Mouse (Mus musculus) heart, embryonic 13.5 days (tissue): ENCODE measurements around the gene Cspg5. TPM values are rescaled to one million over a fixed set of nuclear protein-coding genes. Genes with fewer than 3 reads are reported as not detected.

Source experiments
- ATAC-seq: fragments of 200-750 bp; cut with Nextera tagmentation; 2 replicates; pipeline ENCODE4 v1.8.0; 2017; ENCODE audit warnings: moderate TSS enrichment; ENCODE audit not compliant: insufficient number of reproducible peaks, low FRiP score, low TSS enrichment; ENCODE audit errors: extremely low read depth
- H3K27ac ChIP-seq: fragments of 300-500 bp; sonication (generic); replicated peaks from 2 replicates; pipeline ENCODE4 v1.5.1; 2015; ENCODE audit warnings: moderate library complexity, mild to moderate bottlenecking, inconsistent platforms
- H3K27me3 ChIP-seq: fragments of 300-500 bp; sonication (generic); replicated peaks from 2 replicates; pipeline ENCODE4 v1.6.1; 2015; ENCODE audit warnings: mild to moderate bottlenecking, inconsistent platforms
- H3K36me3 ChIP-seq: fragments of 300-500 bp; sonication (generic); 2 replicates; pipeline ENCODE4 v1.6.1; 2015; ENCODE audit warnings: mild to moderate bottlenecking, inconsistent platforms
- H3K4me1 ChIP-seq: fragments of 300-500 bp; sonication (generic); 2 replicates; pipeline ENCODE4 v1.6.1; 2015; ENCODE audit warnings: inconsistent platforms
- H3K4me2 ChIP-seq: fragments of 300-500 bp; sonication (generic); 2 replicates; pipeline ENCODE4 v1.6.1; 2015; ENCODE audit warnings: inconsistent platforms, mild to moderate bottlenecking, moderate library complexity
- H3K4me3 ChIP-seq: fragments of 300-500 bp; sonication (generic); 2 replicates; pipeline ENCODE4 v1.5.1; 2015; ENCODE audit warnings: moderate library complexity, mild to moderate bottlenecking, inconsistent platforms
- H3K9ac ChIP-seq: fragments of 300-500 bp; sonication (generic); 2 replicates; pipeline ENCODE4 v1.6.1; 2015; ENCODE audit warnings: inconsistent platforms, mild to moderate bottlenecking, moderate library complexity
- H3K9me3 ChIP-seq: fragments of 300-500 bp; sonication (generic); 2 replicates; pipeline ENCODE4 v1.6.1; 2016; ENCODE audit warnings: inconsistent platforms
- WGBS: fragments of 180-500 bp; shearing (Covaris S2); methylation state at CpG from one replicate; pipeline ENCODE4 v1.1.7; 2015; ENCODE audit warnings: mixed read lengths; 5-methylcytosine and 5-hydroxymethylcytosine counted together
- polyA plus RNA-seq: library from polyadenylated mRNA; unstranded; fragments of >200 nt; fragmentation: Nextera tagmentation; extraction: Ambion mirVana; gene quantifications from 2 replicates; pipeline ENCODE4 v1.2.1, GENCODE M21; 2015

Gene Cspg5
- polyA plus RNA-seq, 1 experiment from 2014 or later = 2.3 TPM

- Histone ChIP-seq H3K4me1 (no peaks in the 10 kb centered on the region), H3K36me3 (no peaks in the 10 kb centered on the region), H3K9ac (no peak overlapping the region), H3K4me3 (no peak overlapping the region), H3K9me3 (no peaks in the 10 kb centered on the region), H3K27ac (no peak overlapping the region), H3K4me2 (no peak overlapping the region), H3K27me3 (no peaks in the 10 kb centered on the region)
- no peak for ATAC-seq
- 65% methylated on average over 6 of the region's 6 CpGs for WGBS
Observed at GRCm38 (mm10) chr9:110258646-110259045, 15.1 kb downstream of the Cspg5 start.

- H3K4me2 ChIP-seq = no peak overlapping the region
- H3K4me3 ChIP-seq = no peak overlapping the region
- no peaks in the 10 kb centered on the region for H3K9me3 ChIP-seq
- no peaks in the 10 kb centered on the region for H3K27me3 ChIP-seq
- WGBS = 67% methylated on average over 3 of the region's 3 CpGs
- no peaks in the 10 kb centered on the region for H3K4me1 ChIP-seq
- no peak for ATAC-seq
- no peak overlapping the region for H3K27ac ChIP-seq
- no peaks in the 10 kb centered on the region for H3K36me3 ChIP-seq
- no peak overlapping the region for H3K9ac ChIP-seq
Observed at GRCm38 (mm10) chr9:110259118-110259517, 15.5 kb downstream of the Cspg5 start.

- Histone ChIP-seq H3K4me3 (no peak overlapping the region), H3K9ac (no peak overlapping the region), H3K9me3 (no peaks in the 10 kb centered on the region), H3K36me3 (no peaks in the 10 kb centered on the region), H3K4me1 (no peaks in the 10 kb centered on the region), H3K27ac (no peak overlapping the region), H3K27me3 (no peaks in the 10 kb centered on the region), H3K4me2 (no peak overlapping the region)
- ATAC-seq = no peak
- 82% methylated on average over 8 of the region's 8 CpGs for WGBS
Observed at GRCm38 (mm10) chr9:110263181-110263580, 19.6 kb downstream of the Cspg5 start.

- Histone ChIP-seq H3K36me3 (no peaks in the 10 kb centered on the region), H3K4me1 (no peaks in the 10 kb centered on the region), H3K27ac (no peak overlapping the region), H3K4me2 (no peak overlapping the region), H3K27me3 (no peaks in the 10 kb centered on the region), H3K9me3 (no peaks in the 10 kb centered on the region), H3K4me3 (no peak overlapping the region), H3K9ac (no peak overlapping the region)
- no peak for ATAC-seq
- 75% methylated on average over 9 of the region's 9 CpGs for WGBS
Observed at GRCm38 (mm10) chr9:110264991-110265390, 21.4 kb downstream of the Cspg5 start.

GRCm38 (mm10) chr9:110268416-110268815 lies 24.8 kb downstream of the Cspg5 start:
- 90% methylated on average over 10 of the region's 10 CpGs for WGBS

GRCm38 (mm10) chr9:110272330-110272729 lies 28.7 kb downstream of the Cspg5 start:
- no peaks in the 10 kb centered on the region for H3K27me3 ChIP-seq
- no peak for ATAC-seq

More at GRCm38 (mm10) chr9:110268416-110268815, 24.8 kb downstream of the Cspg5 start:
- ATAC-seq = no peak
- H3K9ac ChIP-seq = no peak overlapping the region
- H3K27ac ChIP-seq = no peak overlapping the region
- H3K36me3 ChIP-seq = no peaks in the 10 kb centered on the region
- H3K4me2 ChIP-seq = no peak overlapping the region
- no peaks in the 10 kb centered on the region for H3K27me3 ChIP-seq
- H3K9me3 ChIP-seq = no peaks in the 10 kb centered on the region
- H3K4me3 ChIP-seq = no peak overlapping the region
- no peaks in the 10 kb centered on the region for H3K4me1 ChIP-seq

GRCm38 (mm10) chr9:110273507-110273906 lies 29.9 kb downstream of the Cspg5 start:
- Histone ChIP-seq H3K27ac (no peak overlapping the region), H3K4me3 (no peak overlapping the region), H3K4me1 (no peaks in the 10 kb centered on the region), H3K9ac (no peak overlapping the region), H3K4me2 (no peak overlapping the region), H3K9me3 (no peaks in the 10 kb centered on the region), H3K36me3 (no peaks in the 10 kb centered on the region), H3K27me3 (no peaks in the 10 kb centered on the region)
- ATAC-seq = no peak
- WGBS = 63% methylated on average over 4 of the region's 4 CpGs

More at GRCm38 (mm10) chr9:110272330-110272729, 28.7 kb downstream of the Cspg5 start:
- no peak overlapping the region for H3K9ac ChIP-seq
- no peaks in the 10 kb centered on the region for H3K9me3 ChIP-seq
- no peaks in the 10 kb centered on the region for H3K4me1 ChIP-seq
- H3K36me3 ChIP-seq = no peaks in the 10 kb centered on the region
- H3K4me2 ChIP-seq = no peak overlapping the region
- 78% methylated on average over 3 of the region's 3 CpGs for WGBS
- H3K4me3 ChIP-seq = no peak overlapping the region
- H3K27ac ChIP-seq = no peak overlapping the region

GRCm38 (mm10) chr9:110275882-110276281 lies 32.3 kb downstream of the Cspg5 start:
- H3K27me3 ChIP-seq = no peaks in the 10 kb centered on the region
- H3K9ac ChIP-seq = no peak overlapping the region
- H3K9me3 ChIP-seq = no peaks in the 10 kb centered on the region
- no peak overlapping the region for H3K4me3 ChIP-seq
- no peaks in the 10 kb centered on the region for H3K4me1 ChIP-seq
- no peak for ATAC-seq
- no peaks in the 10 kb centered on the region for H3K36me3 ChIP-seq
- 63% methylated on average over 5 of the region's 5 CpGs for WGBS
- no peak overlapping the region for H3K27ac ChIP-seq
- H3K4me2 ChIP-seq = no peak overlapping the region

- no peaks in the 10 kb centered on the region for H3K36me3 ChIP-seq
- H3K4me1 ChIP-seq = no peaks in the 10 kb centered on the region
- H3K9ac ChIP-seq = no peak overlapping the region
- H3K27ac ChIP-seq = no peak overlapping the region
- ATAC-seq = no peak
- H3K27me3 ChIP-seq = no peaks in the 10 kb centered on the region
- no peak overlapping the region for H3K4me3 ChIP-seq
- 38% methylated on average over 8 of the region's 8 CpGs for WGBS
- no peaks in the 10 kb centered on the region for H3K9me3 ChIP-seq
- no peak overlapping the region for H3K4me2 ChIP-seq
Observed at GRCm38 (mm10) chr9:110277431-110277881, 33.9 kb downstream of the Cspg5 start.

- H3K36me3 ChIP-seq = no peaks in the 10 kb centered on the region
- no peaks in the 10 kb centered on the region for H3K9me3 ChIP-seq
- H3K9ac ChIP-seq = no peak overlapping the region
- H3K4me1 ChIP-seq = no peaks in the 10 kb centered on the region
- H3K27ac ChIP-seq = no peak overlapping the region
- no peak overlapping the region for H3K4me2 ChIP-seq
- 85% methylated on average over 10 of the region's 10 CpGs for WGBS
- no peak overlapping the region for H3K4me3 ChIP-seq
- no peak for ATAC-seq
- H3K27me3 ChIP-seq = no peaks in the 10 kb centered on the region
Observed at GRCm38 (mm10) chr9:110284075-110284697, 40.6 kb downstream of the Cspg5 start.

- ATAC-seq = no peak
- Histone ChIP-seq H3K4me2 (no peak overlapping the region), H3K9me3 (no peaks in the 10 kb centered on the region), H3K27me3 (no peaks in the 10 kb centered on the region), H3K36me3 (no peaks in the 10 kb centered on the region), H3K9ac (no peak overlapping the region), H3K4me1 (no peaks in the 10 kb centered on the region), H3K27ac (no peak overlapping the region), H3K4me3 (no peak overlapping the region)
- WGBS = 75% methylated on average over 7 of the region's 7 CpGs
Observed at GRCm38 (mm10) chr9:110287321-110287924, 43.8 kb downstream of the Cspg5 start.

- no peak overlapping the region for H3K4me3 ChIP-seq
- H3K9me3 ChIP-seq = no peaks in the 10 kb centered on the region
- no peak overlapping the region for H3K27ac ChIP-seq
- no peak overlapping the region for H3K4me2 ChIP-seq
- H3K36me3 ChIP-seq = no peaks in the 10 kb centered on the region
- 58% methylated on average over 12 of the region's 12 CpGs for WGBS
- H3K27me3 ChIP-seq = no peaks in the 10 kb centered on the region
- ATAC-seq = no peak
- no peaks in the 10 kb centered on the region for H3K4me1 ChIP-seq
- peak overlapping the region; percentile 12; the same call in 1 of the 2 replicates for H3K9ac ChIP-seq
Observed at GRCm38 (mm10) chr9:110293254-110293718, 49.7 kb downstream of the Cspg5 start.
